Mouse (Mus musculus) forebrain, embryonic 14.5 days (tissue): ENCODE results near the gene Nacc1. TPM values are rescaled to one million over a fixed set of nuclear protein-coding genes. Genes with fewer than 3 reads are reported as not detected.

Experiments
- ATAC-seq: fragments of 200-750 bp; cut with Nextera tagmentation; 2 replicates; pipeline ENCODE4 v1.8.0; 2017; ENCODE audit warnings: mild to moderate bottlenecking, moderate library complexity
- DNase-seq: peaks from one replicate; pipeline ENCODE4 v3.0.0-alpha.2; 2015; ENCODE audit warnings: low spot score
- H3K27ac ChIP-seq: fragments of 300-500 bp; sonication (generic); 2 replicates; pipeline ENCODE4 v1.5.1; 2014; ENCODE audit warnings: low read depth, mild to moderate bottlenecking, control low read depth, low read length, moderate library complexity
- H3K27me3 ChIP-seq: fragments of 300-500 bp; sonication (generic); replicated peaks from 2 replicates; pipeline ENCODE4 v1.6.1; 2014; ENCODE audit warnings: low read length, control low read depth, mixed read lengths; ENCODE audit not compliant: control insufficient read depth, insufficient read depth
- H3K36me3 ChIP-seq: fragments of 300-500 bp; sonication (generic); 2 replicates; pipeline ENCODE4 v1.6.1; 2014; ENCODE audit warnings: low read length, control low read depth; ENCODE audit not compliant: control insufficient read depth, insufficient read depth
- H3K4me1 ChIP-seq: fragments of 300-500 bp; sonication (generic); 2 replicates; pipeline ENCODE4 v1.6.1; 2014; ENCODE audit warnings: antibody characterized with exemption, low read length, control low read depth; ENCODE audit not compliant: control insufficient read depth, insufficient read depth
- H3K4me2 ChIP-seq: fragments of 300-500 bp; sonication (generic); 2 replicates; pipeline ENCODE4 v1.6.1; 2014; ENCODE audit warnings: mild to moderate bottlenecking, control low read depth, low read length
- H3K4me3 ChIP-seq: fragments of 300-500 bp; sonication (generic); 2 replicates; pipeline ENCODE4 v1.5.1; 2014; ENCODE audit warnings: low read depth, low read length, control low read depth
- H3K9ac ChIP-seq: fragments of 300-500 bp; sonication (generic); 2 replicates; pipeline ENCODE4 v1.6.1; 2014; ENCODE audit warnings: mild to moderate bottlenecking, low read length, control low read depth, moderate library complexity
- H3K9me3 ChIP-seq: fragments of 300-500 bp; sonication (generic); replicated peaks from 2 replicates; pipeline ENCODE4 v1.6.1; 2016; ENCODE audit warnings: low read length, control low read depth, mixed read lengths; ENCODE audit not compliant: control insufficient read depth
- WGBS: fragments of 180-500 bp; shearing (Covaris S2); extraction: QIAGEN DNeasy Blood & Tissue Kit; methylation state at CpG from one replicate; pipeline ENCODE4 v1.1.7; 2014; 5-methylcytosine and 5-hydroxymethylcytosine counted together
- polyA plus RNA-seq: library from polyadenylated mRNA; unstranded; fragments of >200 nt; fragmentation: Nextera tagmentation; extraction: Ambion mirVana; gene quantifications from 2 replicates; pipeline ENCODE4 v1.2.1, GENCODE M21; 2014

The Nacc1 gene
- polyA plus RNA-seq, 1 experiment from 2014 or later, result 17.6 TPM

- DNase-seq (peak; percentile 65), ATAC-seq (no peak)
- peaks cover 12% of the 10 kb centered on the region for H3K4me1 ChIP-seq
- no peak overlapping the region for H3K4me3 ChIP-seq
- no peaks in the 10 kb centered on the region for H3K9me3 ChIP-seq
- H3K4me2 ChIP-seq, result no peak overlapping the region
- H3K9ac ChIP-seq, result no peak overlapping the region
- peak overlapping the region; percentile 52; the same call in 1 of the 2 replicates for H3K27ac ChIP-seq
- 58% methylated on average over 7 of the region's 7 CpGs for WGBS
- H3K36me3 ChIP-seq, result peaks cover 49% of the 10 kb centered on the region
- peaks cover 29% of the 10 kb centered on the region for H3K27me3 ChIP-seq
These were observed 12.2 kb upstream of the Nacc1 start for GRCm38 (mm10) chr8:84699861-84700322.

DNA sequence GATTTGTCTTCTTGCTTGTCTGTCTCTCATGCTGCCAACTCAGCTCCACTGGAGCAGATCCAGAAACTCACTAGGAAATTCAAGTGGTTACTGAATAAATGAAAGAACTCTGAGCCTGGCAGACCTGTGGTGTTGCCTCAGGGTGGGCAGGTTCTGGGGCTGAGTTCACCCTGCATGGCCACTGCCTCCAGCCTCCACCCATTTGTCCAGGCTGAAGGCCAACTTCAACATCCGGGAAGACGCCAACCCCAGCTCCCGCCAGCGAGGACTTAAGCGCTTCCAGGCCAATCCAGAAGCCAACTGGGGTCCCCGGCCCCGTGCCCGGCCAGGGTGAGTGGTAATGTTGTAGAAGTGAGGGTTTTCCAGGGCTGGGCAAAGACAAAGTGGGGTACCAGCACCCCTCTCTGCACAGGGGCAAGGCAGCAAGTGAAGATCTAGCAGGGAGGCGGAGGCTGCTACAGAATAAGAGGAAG lies 11.3 kb upstream of the Nacc1 start:
- H3K27ac ChIP-seq, result peak overlapping the region; percentile 70

GRCm38 (mm10) chr8:84698288-84698687 lies 10.6 kb upstream of the Nacc1 start:
- no peak overlapping the region for H3K27ac ChIP-seq

More for the DNA sequence above, 11.3 kb upstream of the Nacc1 start:
- no peak overlapping the region for H3K4me3 ChIP-seq
- H3K4me2 ChIP-seq, result no peak overlapping the region
- H3K9me3 ChIP-seq, result no peaks in the 10 kb centered on the region
- peaks cover 47% of the 10 kb centered on the region for H3K36me3 ChIP-seq
- H3K4me1 ChIP-seq, result peaks cover 8% of the 10 kb centered on the region
- WGBS, result 89% methylated on average over 9 of the region's 9 CpGs
- H3K9ac ChIP-seq, result no peak overlapping the region
- H3K27me3 ChIP-seq, result peaks cover 23% of the 10 kb centered on the region
- no peak for ATAC-seq
- no peak for DNase-seq

DNA sequence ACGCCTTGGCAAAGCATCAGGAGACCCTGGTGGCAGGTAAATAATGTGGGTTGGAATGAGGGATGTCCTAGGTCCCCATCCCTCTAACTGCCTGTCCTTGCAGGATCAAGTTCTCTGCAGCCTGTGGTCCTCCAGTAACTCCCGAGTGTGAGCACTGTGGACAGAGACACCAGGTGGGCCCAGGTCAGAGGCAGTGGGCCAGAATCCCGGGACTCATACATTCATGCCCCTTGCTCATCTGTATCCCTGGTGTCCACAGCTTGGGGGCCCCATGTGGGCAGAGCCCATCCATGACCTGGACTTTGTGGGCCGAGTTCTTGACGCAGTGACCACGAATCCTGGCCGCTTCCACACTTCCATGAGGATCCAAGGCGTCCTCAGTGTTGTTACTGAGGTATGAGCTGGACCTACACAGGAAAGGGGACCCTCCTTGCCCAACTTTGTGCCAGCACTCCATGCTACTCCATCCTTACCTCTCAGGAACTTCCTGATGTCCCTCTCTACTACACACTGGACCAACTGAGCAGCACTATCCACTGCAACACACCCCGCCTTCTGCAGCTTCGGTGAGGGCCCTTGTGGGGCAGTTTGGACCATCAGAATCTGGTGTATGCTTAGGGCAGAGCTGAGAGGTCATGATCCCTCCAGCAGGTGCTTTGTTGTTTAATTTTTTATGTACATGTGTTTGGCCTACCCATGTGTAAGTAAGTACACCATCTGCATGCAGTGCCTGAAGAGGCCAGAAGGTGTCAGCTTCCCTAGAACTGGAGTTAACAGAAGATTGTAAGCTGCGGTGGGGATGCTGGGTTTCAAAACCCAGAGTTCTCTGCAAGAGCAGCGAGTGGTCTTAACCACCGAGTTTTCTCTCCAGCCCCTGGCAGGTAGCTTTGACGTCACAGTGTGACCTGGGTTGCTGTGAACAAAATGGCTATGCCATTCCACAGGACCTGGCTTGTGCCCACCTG lies 9.8 kb upstream of the Nacc1 start:
- no peak overlapping the region for H3K4me2 ChIP-seq
- no peak overlapping the region for H3K4me3 ChIP-seq
- H3K4me1 ChIP-seq, result 0 out of 2 replicates have a peak, but pooled peaks cover 3% of the 10 kb centered on the region
- no peak overlapping the region for H3K27ac ChIP-seq
- ATAC-seq (no peak), DNase-seq (peak; percentile 76)
- 88% methylated on average over 14 of the region's 14 CpGs for WGBS
- H3K36me3 ChIP-seq, result peaks cover 54% of the 10 kb centered on the region
- no peak overlapping the region for H3K9ac ChIP-seq
- H3K9me3 ChIP-seq, result no peaks in the 10 kb centered on the region
- peaks cover 11% of the 10 kb centered on the region for H3K27me3 ChIP-seq

More at GRCm38 (mm10) chr8:84698288-84698687, 10.6 kb upstream of the Nacc1 start:
- H3K4me1 ChIP-seq, result peaks cover 4% of the 10 kb centered on the region; the same call in 1 of the 2 replicates
- WGBS, result 90% methylated on average over 5 of the region's 5 CpGs
- H3K9ac ChIP-seq, result no peak overlapping the region
- ATAC-seq (no peak), DNase-seq (no peak)
- peaks cover 51% of the 10 kb centered on the region for H3K36me3 ChIP-seq
- H3K4me2 ChIP-seq, result no peak overlapping the region
- H3K27me3 ChIP-seq, result peaks cover 19% of the 10 kb centered on the region
- H3K4me3 ChIP-seq, result no peak overlapping the region
- no peaks in the 10 kb centered on the region for H3K9me3 ChIP-seq

DNA sequence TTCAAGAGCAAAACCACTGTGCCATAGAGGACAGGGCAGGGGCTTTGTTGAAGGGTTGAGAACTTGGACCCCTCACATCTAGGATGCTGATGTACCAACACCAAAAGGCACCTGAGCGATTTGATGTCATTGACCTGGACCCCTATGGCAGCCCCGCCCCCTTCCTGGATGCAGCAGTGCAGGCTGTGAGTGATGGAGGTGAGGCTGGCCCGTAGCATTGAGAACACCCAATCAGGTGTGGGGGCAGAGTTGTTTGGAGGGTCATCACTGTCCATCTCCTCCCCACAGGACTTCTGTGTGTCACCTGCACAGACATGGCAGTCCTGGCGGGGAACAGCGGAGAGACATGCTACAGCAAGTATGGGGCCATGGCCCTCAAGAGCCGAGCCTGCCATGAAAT lies 7.5 kb upstream of the Nacc1 start:
- Histone ChIP-seq H3K36me3 (peaks cover 69% of the 10 kb centered on the region), H3K9me3 (no peaks in the 10 kb centered on the region), H3K27me3 (no peaks in the 10 kb centered on the region), H3K4me2 (no peak overlapping the region), H3K9ac (no peak overlapping the region), H3K4me3 (no peak overlapping the region), H3K4me1 (peaks cover 3% of the 10 kb centered on the region; the same call in 1 of the 2 replicates), H3K27ac (no peak overlapping the region)
- 90% methylated on average over 6 of the region's 6 CpGs for WGBS
- ATAC-seq, result no peak
- no peak for DNase-seq

- WGBS, result 79% methylated on average over 4 of the region's 4 CpGs
- DNase-seq, result no peak
- H3K9me3 ChIP-seq, result no peaks in the 10 kb centered on the region
- no peak overlapping the region for H3K27ac ChIP-seq
- peaks cover 55% of the 10 kb centered on the region for H3K36me3 ChIP-seq
- H3K4me3 ChIP-seq, result no peak overlapping the region
- H3K4me2 ChIP-seq, result no peak overlapping the region
- peaks cover 12% of the 10 kb centered on the region for H3K4me1 ChIP-seq
- no peaks in the 10 kb centered on the region for H3K27me3 ChIP-seq
- ATAC-seq, result no peak
- H3K9ac ChIP-seq, result no peak overlapping the region
These were observed 5.7 kb upstream of the Nacc1 start for GRCm38 (mm10) chr8:84693332-84693731.

GRCm38 (mm10) chr8:84689091-84689915 lies 1.6 kb upstream of the Nacc1 start:
- WGBS, result under 1% methylated on average over 47 of the region's 47 CpGs
- Histone ChIP-seq H3K4me1 (peaks cover 31% of the 10 kb centered on the region), H3K9ac (peak overlapping the region; percentile 69), H3K36me3 (peaks cover 25% of the 10 kb centered on the region), H3K4me2 (peak overlapping the region; percentile 90), H3K4me3 (peak overlapping the region; percentile 68), H3K27ac (no peak overlapping the region), H3K27me3 (no peaks in the 10 kb centered on the region), H3K9me3 (no peaks in the 10 kb centered on the region)
- ATAC-seq (peak; percentile 89), DNase-seq (peak; percentile 95)

GRCm38 (mm10) chr8:84687003-84687704 lies 508 bp downstream of the Nacc1 start:
- WGBS, result under 1% methylated on average over 52 of the region's 62 CpGs
- ATAC-seq (peak; percentile 26), DNase-seq (no peak)
- H3K9me3 ChIP-seq, result no peaks in the 10 kb centered on the region
- H3K36me3 ChIP-seq, result peaks cover 23% of the 10 kb centered on the region
- peaks cover 31% of the 10 kb centered on the region for H3K4me1 ChIP-seq
- peak overlapping the region; percentile 85 for H3K4me2 ChIP-seq
- peak overlapping the region; percentile 99 for H3K9ac ChIP-seq
- H3K4me3 ChIP-seq, result peak overlapping the region; percentile 99
- no peaks in the 10 kb centered on the region for H3K27me3 ChIP-seq
- peak overlapping the region; percentile 89 for H3K27ac ChIP-seq
